In the genomic region with DNA sequence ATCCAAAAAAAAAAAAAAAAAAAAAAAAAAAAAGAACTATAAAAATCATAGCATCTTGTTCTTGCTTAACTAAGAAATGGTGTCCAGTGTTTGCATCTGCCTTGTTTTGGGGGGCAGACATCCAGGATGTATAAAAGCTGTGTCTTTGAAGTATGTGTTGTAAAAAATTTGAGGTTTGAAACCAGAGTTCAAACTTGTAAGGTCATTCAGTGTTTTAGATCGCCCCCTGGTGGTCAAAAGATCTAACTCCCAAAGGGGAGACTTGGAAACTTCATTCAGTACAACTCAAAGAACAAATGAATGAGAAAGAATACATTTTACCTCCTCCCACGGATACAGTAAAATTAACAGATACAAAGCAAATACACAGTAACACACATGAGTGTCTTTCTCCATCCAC, we compare ENCODE assay signal across 8 mouse cellular contexts.
DNase-seq lines count a peak whose midpoint lies in the region; ATAC-seq and TF ChIP-seq lines count a peak whose summit lies in the region.
"Had no signal": no experiment of that assay in that cellular context is flagged by ENCODE, and none has a peak within 500 bp of the region (broad histone marks: within the 10 kb centered on the region; RNA-seq: fewer than 3 reads in every experiment).

No protein-coding gene starts in this region.

- H3K27ac ChIP-seq in ES-E14 (ENCODE audit: insufficient read depth, low read depth, low read length, poor library complexity, severe bottlenecking), result no peak overlapping the region
- no peak overlapping the region for H3K27ac ChIP-seq in liver, embryonic 14.5 days
- H3K27ac ChIP-seq: macrophage had no signal

- no peak overlapping the region for H3K4me3 ChIP-seq in ES-E14 (ENCODE audit: insufficient read depth in 1 of 2, low read depth in 1 of 2, low read length in 2 of 2, poor library complexity in 1 of 2, severe bottlenecking in 1 of 2)
- H3K4me3 ChIP-seq in liver, embryonic 14.5 days (ENCODE audit: insufficient read depth in 1 of 2, low read depth in 2 of 2, low read length in 2 of 2), result no peak overlapping the region

- no peaks in the 10 kb centered on the region for H3K36me3 ChIP-seq in ES-E14 (ENCODE audit: control insufficient read depth, insufficient read depth, low read length, poor library complexity, severe bottlenecking)
- H3K36me3 ChIP-seq in liver, embryonic 14.5 days (replicated peaks; ENCODE audit: control insufficient read depth, insufficient read depth, low read depth), result peaks cover 12% of the 10 kb centered on the region

- peak; percentile 58 for ATAC-seq in erythroid progenitor cell, adult 5-6 weeks (replicated peaks; ENCODE audit: low FRiP score, poor library complexity, severe bottlenecking)
- no peak for ATAC-seq in liver, embryonic 14.5 days (ENCODE audit: insufficient read depth)

- peak; percentile 67 for TF ChIP-seq CTCF in liver, embryonic 14.5 days (IDR thresholded peaks at IDR 0.05; ENCODE audit: low read depth)

- no peaks in the 10 kb centered on the region for H3K27me3 ChIP-seq in liver, embryonic 14.5 days (ENCODE audit: control insufficient read depth, insufficient read depth, low read length)

- WGBS in liver, embryonic 14.5 days (ENCODE audit: insufficient replicate concordance), result 20% methylated on average over 2 of the region's 2 CpGs

- peak; percentile 22 for DNase-seq in left cerebral cortex, adult 11 months (ENCODE audit: low spot score)
- no peak for DNase-seq in left cerebral cortex, adult 8-10 months (ENCODE audit: low spot score in 2 of 2)
- peak; percentile 35 for DNase-seq in ES-E14 (ENCODE audit: low read depth, low spot score)
- DNase-seq in adrenal gland, postnatal 36 days, result peak; percentile 46 to 75
- peak; percentile 42 to 62 (median 48) for DNase-seq in liver, embryonic 14.5 days (ENCODE audit: low read depth in 3 of 3, low spot score in 3 of 3)
- DNase-seq in spleen, postnatal 4 days (ENCODE audit: low spot score in 2 of 2), result peak; percentile 61 to 80

- in situ Hi-C loops in ES-E14 (cut with MboI; ENCODE audit: low sequenced_read_pairs in 2 of 2, unreplicated experiment in 2 of 2), result no loop called here

- no peak overlapping the region for H3K4me2 ChIP-seq in liver, embryonic 14.5 days (ENCODE audit: low read depth)

- no peak overlapping the region for H3K9ac ChIP-seq in ES-E14 (ENCODE audit: insufficient read depth, low read depth, low read length, poor library complexity, severe bottlenecking)
- H3K9ac ChIP-seq in liver, embryonic 14.5 days (replicated peaks), result no peak overlapping the region

- no peaks in the 10 kb centered on the region for H3K9me3 ChIP-seq in ES-E14 (ENCODE audit: control insufficient read depth, insufficient read depth, low read depth, low read length)
- H3K9me3 ChIP-seq in liver, embryonic 14.5 days (ENCODE audit: control insufficient read depth, low read length), result no peaks in the 10 kb centered on the region

- peaks cover 0 to 2% of the 10 kb centered on the region in 2 experiments; a peak in 1 of 4 replicates for H3K4me1 ChIP-seq in ES-E14 (ENCODE audit: control insufficient read depth in 2 of 2, insufficient read depth in 2 of 2, low read length in 2 of 2, poor library complexity in 1 of 2)
- peaks cover 0 to 6% of the 10 kb centered on the region in 2 experiments; a peak in 3 of 4 replicates for H3K4me1 ChIP-seq in liver, embryonic 14.5 days (replicated peaks; ENCODE audit: control insufficient read depth in 2 of 2, insufficient read depth in 2 of 2, low read length in 1 of 2)

- TF ChIP-seq EP300 in liver, embryonic 14.5 days (IDR thresholded peaks at IDR 0.05; ENCODE audit: low read depth), result no peak

TF ChIP-seq in ES-E14, 5 proteins besides CTCF, POLR2A, EP300 and RAD21:
- TF ChIP-seq ZC3H11A (IDR thresholded peaks at IDR 0.05; ENCODE audit: borderline replicate concordance, low read depth, low read length), result no peak
- TF ChIP-seq CHD2 (IDR thresholded peaks at IDR 0.05; ENCODE audit: low read depth, low read length), result no peak
- TF ChIP-seq HCFC1 (IDR thresholded peaks at IDR 0.05; ENCODE audit: borderline replicate concordance, insufficient read depth, low read length), result no peak
- no peak for TF ChIP-seq ZNF384 (IDR thresholded peaks at IDR 0.05; ENCODE audit: low read depth, low read length)
- TF ChIP-seq MAFK (IDR thresholded peaks at IDR 0.05; ENCODE audit: insufficient read depth, low read depth, low read length), result no peak

Comparison
In these comparisons a context has a peak if more than half of its experiments do, and no peak if none do; other contexts are left out.
1. DNase-seq: peak in left cerebral cortex, adult 11 months (single experiment), ES-E14 (single experiment), adrenal gland, postnatal 36 days (2 of 2), liver, embryonic 14.5 days (3 of 3) and spleen, postnatal 4 days (2 of 2); none in left cerebral cortex, adult 8-10 months (0 of 2).